Mouse (Mus musculus) neural tube, embryonic 15.5 days (tissue): Measurements from ENCODE around the gene C2cd2. TPM values are rescaled to one million over a fixed set of nuclear protein-coding genes. Genes with fewer than 3 reads are reported as not detected.

ENCODE experiments used
- microRNA-seq: library from miRNA; unstranded; fragments of <30 nt; microRNA quantifications from one replicate; pipeline ENCODE4, GENCODE M21; 2017
- polyA plus RNA-seq: library from polyadenylated mRNA; unstranded; fragments of >200 nt; fragmentation: Nextera tagmentation; extraction: Ambion mirVana; gene quantifications from 2 replicates; pipeline ENCODE4 v1.2.1, GENCODE M21; 2015

C2cd2 gene
- polyA plus RNA-seq, 1 experiment from 2014 or later = 20.6 TPM

Small RNAs within 50 kb of the gene (microRNA-seq; reads per million reads assigned to microRNA genes)
- not detected for gene Mir6964

Other genes with a start within 250 kb of the C2cd2 start
- gene Ripk4, start 198.8 kb downstream of the C2cd2 start, polyA plus RNA-seq = 0.27 and 3.4 TPM in 2 replicates
- gene Prdm15, start 110.7 kb downstream of the C2cd2 start, polyA plus RNA-seq = 9.4 and 10.1 TPM in 2 replicates
- gene Zbtb21, start within 50 bp of the C2cd2 start, polyA plus RNA-seq = 11.8 and 12.3 TPM in 2 replicates
- gene B230307C23Rik, start 34.7 kb upstream of the C2cd2 start, polyA plus RNA-seq = 17.7 and 20.1 TPM in 2 replicates
- gene A630089N07Rik, start 119.9 kb upstream of the C2cd2 start, polyA plus RNA-seq = 12.6 and 15.5 TPM in 2 replicates